Mouse (Mus musculus) thymus, postnatal 14 days (tissue): ENCODE data around the gene Ibtk.

Source experiments
- DNase-seq: peaks from one replicate; pipeline ENCODE4 v3.0.0; 2021

Gene Ibtk

GRCm38 (mm10) chr9:85695606-85696005 lies 53.5 kb downstream of the Ibtk start:
- no peak for DNase-seq

DNA sequence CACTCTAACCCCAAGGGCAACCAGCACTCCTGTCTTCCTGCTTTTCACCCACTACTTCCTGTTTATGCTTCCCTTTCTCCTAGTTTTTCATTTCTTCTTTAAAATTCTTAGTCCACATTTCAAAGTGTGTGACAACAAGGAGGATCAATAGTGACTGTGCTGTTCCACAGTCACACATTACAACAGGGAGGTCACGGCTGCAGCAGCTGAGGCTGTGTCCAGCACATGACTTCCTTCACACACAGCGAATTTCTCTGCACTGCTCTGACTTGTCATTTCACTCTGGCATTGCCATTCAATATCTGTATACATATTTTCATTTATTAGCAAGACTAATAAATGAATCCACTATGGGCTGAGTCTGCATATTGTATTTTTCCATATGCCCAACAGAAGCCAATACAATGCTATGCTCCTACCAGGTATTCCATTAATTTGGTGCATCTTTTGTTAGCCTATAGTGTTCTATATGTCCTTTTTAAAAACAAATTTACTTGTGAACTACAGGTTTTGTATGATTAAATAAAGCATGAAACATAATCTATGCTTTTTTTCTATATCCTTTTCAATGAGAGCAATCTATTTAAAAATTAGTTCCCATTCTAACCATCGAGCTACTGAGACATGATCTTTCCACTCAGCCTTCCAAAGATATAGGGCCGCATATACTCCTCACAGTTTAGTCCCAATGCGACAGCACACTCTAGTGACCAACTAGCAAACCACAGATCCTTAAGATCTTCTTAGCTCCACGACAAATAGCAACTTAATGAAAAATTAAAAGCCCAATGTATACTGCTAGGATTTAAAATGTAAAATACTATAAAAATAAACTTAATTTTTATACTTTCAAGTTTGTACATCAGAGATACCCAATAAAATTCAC lies 55.7 kb downstream of the Ibtk start:
- no peak for DNase-seq

- DNase-seq = peak; percentile 38
These were observed 64.1 kb downstream of the Ibtk start for GRCm38 (mm10) chr9:85685010-85685409.

GRCm38 (mm10) chr9:85675131-85675905 lies 73.8 kb downstream of the Ibtk start:
- DNase-seq = no peak

DNA sequence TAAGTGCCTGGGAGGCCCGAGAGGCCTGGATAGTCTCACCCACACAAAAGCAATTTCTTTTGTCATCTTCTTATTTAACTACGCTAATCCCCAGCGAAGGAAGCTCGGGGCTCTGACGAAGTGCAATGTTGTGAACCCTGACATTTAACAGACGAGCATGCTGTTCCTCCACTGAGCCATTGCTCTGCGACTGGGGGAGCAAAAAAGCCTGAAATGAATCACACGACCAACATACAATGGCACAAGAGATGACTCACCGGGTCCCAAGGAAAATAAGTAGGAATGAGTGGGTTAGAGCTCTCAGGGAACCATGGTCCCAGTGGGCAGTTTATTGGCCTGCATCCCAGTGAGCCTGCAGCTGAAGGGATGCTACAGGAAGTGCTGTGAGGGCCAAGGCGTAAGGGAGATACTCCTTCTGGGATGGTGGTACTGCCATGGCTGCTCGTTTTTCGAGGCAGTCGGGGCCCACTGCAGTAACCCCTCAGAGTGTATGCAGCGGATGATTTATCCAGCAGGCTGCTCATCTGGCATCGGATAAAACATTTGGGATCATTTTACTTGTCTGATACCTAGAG lies 75.1 kb downstream of the Ibtk start:
- no peak for DNase-seq

GRCm38 (mm10) chr9:85671582-85672331 lies 77.4 kb downstream of the Ibtk start:
- DNase-seq = no peak

- no peak for DNase-seq
These were observed 84.8 kb downstream of the Ibtk start for GRCm38 (mm10) chr9:85664316-85664715.

- DNase-seq = no peak
These were observed 85.3 kb downstream of the Ibtk start for GRCm38 (mm10) chr9:85663810-85664209.

DNA sequence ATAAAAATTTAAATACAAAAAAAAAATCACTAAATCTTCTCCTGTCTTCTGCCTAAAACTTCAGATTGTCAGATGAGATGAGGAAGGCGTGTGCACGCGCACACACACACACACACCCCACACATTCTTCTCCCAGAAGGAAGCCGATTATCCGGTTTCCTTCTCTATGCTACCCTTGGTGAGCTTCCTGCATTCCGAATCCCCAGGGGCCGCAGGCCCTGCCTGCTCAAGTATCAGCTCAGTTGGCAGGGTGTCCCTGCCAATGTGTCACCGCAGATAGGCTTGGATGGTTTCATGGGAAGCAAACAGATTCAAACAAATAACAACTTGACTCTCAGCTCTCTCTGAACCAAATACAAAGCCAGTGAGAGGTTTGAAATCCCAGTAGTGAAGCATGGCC lies 86.0 kb downstream of the Ibtk start:
- no peak for DNase-seq

DNA sequence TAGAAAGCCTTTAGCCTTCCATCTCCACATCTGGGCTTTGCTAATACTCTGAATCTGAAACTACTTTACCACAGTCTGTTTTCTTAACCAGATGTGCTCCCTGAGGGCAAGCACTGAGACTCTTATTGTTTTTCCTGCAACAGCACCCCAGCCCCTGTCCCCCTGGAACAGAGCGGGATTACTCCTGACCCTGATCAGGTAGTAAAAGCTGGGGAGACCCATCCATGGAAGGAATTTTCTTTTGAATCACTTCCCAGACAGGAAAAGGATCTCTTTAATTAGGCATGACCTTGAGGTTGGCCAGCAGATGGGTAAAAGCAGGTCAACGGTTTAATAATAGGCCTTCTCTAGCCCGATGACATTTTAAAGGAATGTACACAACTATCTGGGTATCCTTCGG lies 95.7 kb downstream of the Ibtk start:
- DNase-seq = no peak

DNA sequence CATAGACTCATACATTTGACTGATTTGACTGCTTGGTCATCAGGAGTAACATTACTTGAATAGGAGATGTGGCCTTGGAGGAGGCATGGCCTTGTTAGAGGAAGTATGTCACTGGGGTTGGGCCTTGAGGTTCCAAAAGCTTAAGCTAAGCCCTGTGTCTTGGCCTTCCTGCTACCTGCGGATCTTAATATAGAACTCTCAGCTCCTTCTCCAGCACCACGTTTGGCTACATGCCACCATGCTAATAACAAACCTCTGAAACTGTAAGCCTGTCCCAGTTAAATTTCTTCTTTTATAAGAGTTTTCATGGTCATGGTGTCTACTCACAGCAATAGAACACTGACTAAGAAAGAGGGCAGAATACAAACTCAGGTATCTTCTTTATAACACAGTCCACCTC lies 110.9 kb downstream of the Ibtk start:
- no peak for DNase-seq
